Mouse (Mus musculus) thymus, adult 18-20 months (tissue): ENCODE measurements around the gene Cul5.

ENCODE experiments used
- DNase-seq, 2 experiments: peaks; one replicate each; pipeline ENCODE4 v3.0.0; 2022; ENCODE audit warnings: mixed read lengths in 2 of 2

Gene Cul5

GRCm38 (mm10) chr9:53669680-53670219 lies at the start of gene Cul5:
Gene Cul5 (minus strand): TSS chr9:53670014.
- peak; percentile 7 to 17 for DNase-seq

- DNase-seq, result peak; percentile 63 to 71
These were observed 36.3 kb upstream of the Cul5 start, which contains the start of gene Rab39 for GRCm38 (mm10) chr9:53705992-53706696. Gene Rab39 (minus strand): TSS chr9:53706232.

GRCm38 (mm10) chr9:53705491-53705991 lies 35.7 kb upstream of the Cul5 start:
- DNase-seq, result peak; percentile 30 to 53

GRCm38 (mm10) chr9:53702991-53703390 lies 33.2 kb upstream of the Cul5 start:
- no peak for DNase-seq

GRCm38 (mm10) chr9:53700496-53700895 lies 30.7 kb upstream of the Cul5 start:
- DNase-seq, result no peak

GRCm38 (mm10) chr9:53695846-53696245 lies 26.0 kb upstream of the Cul5 start:
- DNase-seq, result no peak

- no peak for DNase-seq
These were observed 23.9 kb upstream of the Cul5 start for GRCm38 (mm10) chr9:53693718-53694117.

- DNase-seq, result no peak
These were observed 22.2 kb upstream of the Cul5 start for GRCm38 (mm10) chr9:53691745-53692670.

- no peak for DNase-seq
These were observed 11.0 kb upstream of the Cul5 start for GRCm38 (mm10) chr9:53680851-53681250.

- DNase-seq, result no peak
These were observed 7.1 kb upstream of the Cul5 start for GRCm38 (mm10) chr9:53676921-53677320.

GRCm38 (mm10) chr9:53673571-53673970 lies 3.8 kb upstream of the Cul5 start:
- peak; percentile 48 to 57 for DNase-seq

GRCm38 (mm10) chr9:53667020-53667669 lies 2.7 kb downstream of the Cul5 start:
- peak; percentile 84 to 87 for DNase-seq

GRCm38 (mm10) chr9:53666665-53667019 lies 3.2 kb downstream of the Cul5 start:
- DNase-seq, result no peak

- no peak for DNase-seq
These were observed 4.4 kb downstream of the Cul5 start for GRCm38 (mm10) chr9:53665428-53665827.

GRCm38 (mm10) chr9:53664819-53665218 lies 5.0 kb downstream of the Cul5 start:
- no peak for DNase-seq

GRCm38 (mm10) chr9:53634796-53635195 lies 35.0 kb downstream of the Cul5 start:
- no peak for DNase-seq

- no peak for DNase-seq
These were observed 54.6 kb downstream of the Cul5 start for GRCm38 (mm10) chr9:53615246-53615645.

GRCm38 (mm10) chr9:53614286-53614685 lies 55.5 kb downstream of the Cul5 start:
- DNase-seq, result no peak

- DNase-seq, result peak; percentile 81 to 87
These were observed 59.6 kb downstream of the Cul5 start, which contains the start of gene Acat1 for GRCm38 (mm10) chr9:53609968-53610781. Gene Acat1 (minus strand): TSS chr9:53610382.

GRCm38 (mm10) chr9:53609306-53609967 lies 60.4 kb downstream of the Cul5 start:
- no peak for DNase-seq

- DNase-seq, result no peak
These were observed 62.0 kb downstream of the Cul5 start for GRCm38 (mm10) chr9:53607816-53608215.
